Mouse (Mus musculus): ENCODE results near the gene Elf2. TPM values are rescaled to one million over a fixed set of nuclear protein-coding genes. Genes with fewer than 3 reads are reported as not detected.

Elf2 gene
- total and polyA plus RNA-seq, 3 experiments, result 52.6 to 111 (median 67.8) TPM

- Histone ChIP-seq H3K4me3 (ENCODE audit: low read depth, low read length) (no peak overlapping the region), H3K36me3 (replicated peaks) (peaks cover 87% of the 10 kb centered on the region), H3K4me1 (ENCODE audit: insufficient read depth, low read depth, low read length) (peaks cover 7% of the 10 kb centered on the region), H3K9me3 (replicated peaks) (no peaks in the 10 kb centered on the region), H3K27me3 (ENCODE audit: insufficient read depth, low read length) (no peaks in the 10 kb centered on the region)
- no peak for TF ChIP-seq POLR2AphosphoS5 (IDR thresholded peaks at IDR 0.05; ENCODE audit: insufficient replicate concordance, low read depth, low read length)
- TF ChIP-seq CTCF (IDR thresholded peaks at IDR 0.05; ENCODE audit: low read depth, low read length), result peak; percentile 40; the same call in 1 of the 2 replicates
- peak; percentile 34 for DNase-seq (ENCODE audit: low spot score)
- 0 out of 2 replicates have a peak, but pooled peaks have one; percentile 41 for ATAC-seq (ENCODE audit: extremely low read depth, insufficient number of reproducible peaks, low FRiP score, poor library complexity, severe bottlenecking)
Observed at GRCm38 (mm10) chr3:51288880-51289821, 51.3 kb downstream of the Elf2 start.

GRCm38 (mm10) chr3:51284375-51284774 is 56.1 kb downstream of the Elf2 start:
- H3K4me1 ChIP-seq (ENCODE audit: insufficient read depth, low read depth, low read length), result peaks cover 18% of the 10 kb centered on the region
- TF ChIP-seq POLR2AphosphoS5 (IDR thresholded peaks at IDR 0.05; ENCODE audit: insufficient replicate concordance, low read depth, low read length), result no peak
- TF ChIP-seq CTCF (IDR thresholded peaks at IDR 0.05; ENCODE audit: low read depth, low read length), result no peak
- no peak for TF ChIP-seq TAL1 (conservative IDR thresholded peaks at IDR 0.05; ENCODE audit: low read depth, low read length)
- no peak for TF ChIP-seq GATA2 (IDR thresholded peaks at IDR 0.05; ENCODE audit: borderline replicate concordance, low read depth, low read length)
- TF ChIP-seq GATA1 (IDR thresholded peaks at IDR 0.05; ENCODE audit: borderline replicate concordance, low read length), result no peak
- DNase-seq (ENCODE audit: low spot score), result no peak
- peaks cover 68% of the 10 kb centered on the region for H3K36me3 ChIP-seq (replicated peaks)
- no peak for ATAC-seq (ENCODE audit: extremely low read depth, insufficient number of reproducible peaks, low FRiP score, poor library complexity, severe bottlenecking)
- H3K9me3 ChIP-seq (replicated peaks), result no peaks in the 10 kb centered on the region
- no peaks in the 10 kb centered on the region for H3K27me3 ChIP-seq (ENCODE audit: insufficient read depth, low read length)
- H3K4me3 ChIP-seq (ENCODE audit: low read depth, low read length), result no peak overlapping the region

GRCm38 (mm10) chr3:51281727-51282126 is 58.7 kb downstream of the Elf2 start:
- Histone ChIP-seq H3K36me3 (replicated peaks) (peaks cover 49% of the 10 kb centered on the region), H3K4me3 (ENCODE audit: low read depth, low read length) (no peak overlapping the region), H3K27me3 (ENCODE audit: insufficient read depth, low read length) (no peaks in the 10 kb centered on the region), H3K4me1 (ENCODE audit: insufficient read depth, low read depth, low read length) (peaks cover 23% of the 10 kb centered on the region), H3K9me3 (replicated peaks) (no peaks in the 10 kb centered on the region)
- TF ChIP-seq CTCF (IDR thresholded peaks at IDR 0.05; ENCODE audit: low read depth, low read length) (no peak), GATA2 (IDR thresholded peaks at IDR 0.05; ENCODE audit: borderline replicate concordance, low read depth, low read length) (no peak), POLR2AphosphoS5 (IDR thresholded peaks at IDR 0.05; ENCODE audit: insufficient replicate concordance, low read depth, low read length) (no peak), TAL1 (conservative IDR thresholded peaks at IDR 0.05; ENCODE audit: low read depth, low read length) (no peak), GATA1 (IDR thresholded peaks at IDR 0.05; ENCODE audit: borderline replicate concordance, low read length) (no peak)
- ATAC-seq (ENCODE audit: extremely low read depth, insufficient number of reproducible peaks, low FRiP score, poor library complexity, severe bottlenecking), result no peak
- DNase-seq (ENCODE audit: low spot score), result no peak

- Histone ChIP-seq H3K4me3 (ENCODE audit: low read depth, low read length) (no peak overlapping the region; the same call in 1 of the 2 replicates), H3K9me3 (replicated peaks) (no peaks in the 10 kb centered on the region), H3K27me3 (ENCODE audit: insufficient read depth, low read length) (no peaks in the 10 kb centered on the region), H3K36me3 (replicated peaks) (peaks cover 28% of the 10 kb centered on the region), H3K4me1 (ENCODE audit: insufficient read depth, low read depth, low read length) (peaks cover 28% of the 10 kb centered on the region)
- no peak for DNase-seq (ENCODE audit: low spot score)
- ATAC-seq (ENCODE audit: extremely low read depth, insufficient number of reproducible peaks, low FRiP score, poor library complexity, severe bottlenecking), result no peak
- TF ChIP-seq GATA1 (IDR thresholded peaks at IDR 0.05; ENCODE audit: borderline replicate concordance, low read length) (no peak), CTCF (IDR thresholded peaks at IDR 0.05; ENCODE audit: low read depth, low read length) (no peak), POLR2AphosphoS5 (IDR thresholded peaks at IDR 0.05; ENCODE audit: insufficient replicate concordance, low read depth, low read length) (no peak), GATA2 (IDR thresholded peaks at IDR 0.05; ENCODE audit: borderline replicate concordance, low read depth, low read length) (no peak), TAL1 (conservative IDR thresholded peaks at IDR 0.05; ENCODE audit: low read depth, low read length) (no peak)
Observed at GRCm38 (mm10) chr3:51278433-51278832, 62.0 kb downstream of the Elf2 start.

GRCm38 (mm10) chr3:51277201-51278150 is 63.0 kb downstream of the Elf2 start:
- DNase-seq (ENCODE audit: low spot score) (peak; percentile 77), ATAC-seq (ENCODE audit: extremely low read depth, insufficient number of reproducible peaks, low FRiP score, poor library complexity, severe bottlenecking) (no peak)
- Histone ChIP-seq H3K9me3 (replicated peaks) (no peaks in the 10 kb centered on the region), H3K36me3 (replicated peaks) (peaks cover 27% of the 10 kb centered on the region), H3K27me3 (ENCODE audit: insufficient read depth, low read length) (no peaks in the 10 kb centered on the region), H3K4me1 (ENCODE audit: insufficient read depth, low read depth, low read length) (peaks cover 28% of the 10 kb centered on the region), H3K4me3 (ENCODE audit: low read depth, low read length) (peak overlapping the region; percentile 87)
- TF ChIP-seq POLR2AphosphoS5 (IDR thresholded peaks at IDR 0.05; ENCODE audit: insufficient replicate concordance, low read depth, low read length) (no peak), TAL1 (conservative IDR thresholded peaks at IDR 0.05; ENCODE audit: low read depth, low read length) (no peak), GATA2 (IDR thresholded peaks at IDR 0.05; ENCODE audit: borderline replicate concordance, low read depth, low read length) (no peak), GATA1 (IDR thresholded peaks at IDR 0.05; ENCODE audit: borderline replicate concordance, low read length) (no peak), CTCF (IDR thresholded peaks at IDR 0.05; ENCODE audit: low read depth, low read length) (no peak)

All from G1E (cell line).